Mouse (Mus musculus): Measurements from ENCODE around the gene Zkscan16. TPM values are rescaled to one million over a fixed set of nuclear protein-coding genes. Genes with fewer than 3 reads are reported as not detected.

Gene Zkscan16
- total and polyA plus RNA-seq, 3 experiments = not detected

GRCm38 (mm10) chr4:58911069-58911830 lies 32.2 kb upstream of the Zkscan16 start (continued):
- no peak for TF ChIP-seq ZNF384 (IDR thresholded peaks at IDR 0.05; ENCODE audit: low read depth, low read length)
- TF ChIP-seq POLR2A (IDR thresholded peaks at IDR 0.05; ENCODE audit: control insufficient read depth in 1 of 2, insufficient read depth in 1 of 2, low read depth in 1 of 2, low read length in 2 of 2, poor library complexity in 1 of 2) = 0 out of 4 replicates have a peak, but pooled peaks of 1 of the 2 experiments have one; percentile 15
- TF ChIP-seq TBP (IDR thresholded peaks at IDR 0.05; ENCODE audit: low read depth, low read length) = peak; percentile 29; the same call in 1 of the 2 replicates
- TF ChIP-seq CHD1 (IDR thresholded peaks at IDR 0.05; ENCODE audit: low read depth, low read length) = peak; percentile 80; the same call in 1 of the 2 replicates
- peak; percentile 14; the same call in 1 of the 2 replicates for TF ChIP-seq SIN3A (IDR thresholded peaks at IDR 0.05; ENCODE audit: low read length)
- no peak for TF ChIP-seq RAD21 (IDR thresholded peaks at IDR 0.05; ENCODE audit: low read depth, low read length)
- TF ChIP-seq MYC (IDR thresholded peaks at IDR 0.05; ENCODE audit: low read depth, low read length) = no peak
- no peak for TF ChIP-seq JUND (IDR thresholded peaks at IDR 0.05; ENCODE audit: low read depth, low read length)
- TF ChIP-seq SMC3 (IDR thresholded peaks at IDR 0.05; ENCODE audit: low read depth, low read length) = no peak
- no peak for TF ChIP-seq TCF12 (IDR thresholded peaks at IDR 0.05; ENCODE audit: low read depth, low read length)
- TF ChIP-seq MAZ (IDR thresholded peaks at IDR 0.05; ENCODE audit: low read depth, low read length) = no peak; the same call in 1 of the 2 replicates
- no peak for TF ChIP-seq BHLHE40 (IDR thresholded peaks at IDR 0.05; ENCODE audit: borderline replicate concordance, low read depth, low read length)
- no peak for TF ChIP-seq RCOR1 (IDR thresholded peaks at IDR 0.05; ENCODE audit: low read depth, low read length)
- TF ChIP-seq CTCF (IDR thresholded peaks at IDR 0.05 in 2 of 3, conservative IDR thresholded peaks at IDR 0.05 in 1 of 3; ENCODE audit: control insufficient read depth in 1 of 3, insufficient read depth in 1 of 3, low read depth in 2 of 3, low read length in 3 of 3, poor library complexity in 1 of 3, severe bottlenecking in 1 of 3) = no peak

- TF ChIP-seq HCFC1 (IDR thresholded peaks at IDR 0.05; ENCODE audit: low read depth, low read length) (0 out of 2 replicates have a peak, but pooled peaks have one; percentile 6), JUND (IDR thresholded peaks at IDR 0.05; ENCODE audit: low read depth, low read length) (no peak), USF2 (IDR thresholded peaks at IDR 0.05; ENCODE audit: borderline replicate concordance in 1 of 2, insufficient read depth in 1 of 2, low read depth in 1 of 2, low read length in 2 of 2) (no peak), CTCF (IDR thresholded peaks at IDR 0.05 in 2 of 3, conservative IDR thresholded peaks at IDR 0.05 in 1 of 3; ENCODE audit: control insufficient read depth in 1 of 3, insufficient read depth in 1 of 3, low read depth in 2 of 3, low read length in 3 of 3, poor library complexity in 1 of 3, severe bottlenecking in 1 of 3) (no peak), ZMIZ1 (IDR thresholded peaks at IDR 0.05; ENCODE audit: low read depth, low read length) (0 out of 2 replicates have a peak, but pooled peaks have one; percentile 39), MEF2A (IDR thresholded peaks at IDR 0.05; ENCODE audit: extremely low read depth, insufficient replicate concordance, low read depth, low read length, poor library complexity, severe bottlenecking) (no peak)
- peaks cover 50% of the 10 kb centered on the region for H3K79me2 ChIP-seq (ENCODE audit: control insufficient read depth, insufficient read depth, low read length, poor library complexity)
- no peaks in the 10 kb centered on the region for H3K9me3 ChIP-seq (replicated peaks; ENCODE audit: insufficient read depth, low read length)
- H3K9ac ChIP-seq (ENCODE audit: control insufficient read depth, low read depth, low read length, poor library complexity, severe bottlenecking) = peak overlapping the region; percentile 89
- H3K27me3 ChIP-seq (ENCODE audit: control insufficient read depth in 1 of 2, insufficient read depth in 2 of 2, low read length in 2 of 2) = no peaks in the 10 kb centered on the region
- peak overlapping the region; percentile 93 for H3K27ac ChIP-seq (ENCODE audit: control insufficient read depth, low read depth, low read length)
- peak; percentile 57 for DNase-seq (ENCODE audit: low read depth, low spot score)
- peak overlapping the region; percentile 97 to 98 for H3K4me3 ChIP-seq (ENCODE audit: control insufficient read depth in 1 of 2, insufficient read depth in 1 of 2, low read depth in 2 of 2, low read length in 2 of 2)
- H3K36me3 ChIP-seq (ENCODE audit: control insufficient read depth in 1 of 2, insufficient read depth in 2 of 2, low read length in 2 of 2) = peaks cover 0 to 47% of the 10 kb centered on the region in 2 experiments; a peak in 2 of 4 replicates
- peaks cover 23 to 33% of the 10 kb centered on the region in 2 experiments for H3K4me1 ChIP-seq (ENCODE audit: control insufficient read depth in 1 of 2, insufficient read depth in 2 of 2, low read length in 2 of 2)
Measured at GRCm38 (mm10) chr4:58911831-58912628, 31.4 kb upstream of the Zkscan16 start.

Measured in MEL (cell line).